Mouse (Mus musculus): ENCODE measurements around the gene Vav3. TPM values are rescaled to one million over a fixed set of nuclear protein-coding genes. Genes with fewer than 3 reads are reported as not detected.

Gene Vav3
- polyA plus RNA-seq, 1 experiment from 2014 or later = 27.7 TPM

DNA sequence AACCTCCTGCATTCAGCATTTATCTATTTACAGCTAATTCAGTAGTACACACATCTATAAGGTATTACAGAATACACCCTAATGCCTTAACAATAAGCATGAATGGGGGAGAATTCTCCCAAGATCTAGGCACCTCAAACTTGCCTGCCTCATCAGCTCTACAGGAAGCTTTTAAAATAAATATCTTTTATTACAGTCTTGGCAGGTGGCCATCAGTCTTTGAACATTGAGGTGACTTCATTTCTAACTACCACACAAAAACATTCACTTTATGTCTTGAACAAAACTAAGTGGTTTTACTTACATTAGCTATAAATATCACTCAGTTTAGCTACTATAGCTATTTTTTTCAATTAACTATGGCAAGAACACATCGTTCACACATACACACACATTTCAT lies 332.5 kb downstream of the Vav3 start:
- H3K4me1 ChIP-seq (ENCODE audit: insufficient read depth, low read length) = no peaks in the 10 kb centered on the region
- no peak overlapping the region for H3K4me3 ChIP-seq (ENCODE audit: low read length)
- H3K4me2 ChIP-seq (replicated peaks; ENCODE audit: low read depth, low read length) = no peak overlapping the region
- H3K27ac ChIP-seq (ENCODE audit: low read length) = no peak overlapping the region
- H3K9ac ChIP-seq (replicated peaks; ENCODE audit: low read length) = no peak overlapping the region
- H3K36me3 ChIP-seq (ENCODE audit: insufficient read depth, low read length) = no peaks in the 10 kb centered on the region
- H3K27me3 ChIP-seq (ENCODE audit: insufficient read depth, low read length) = no peaks in the 10 kb centered on the region
- no peak for ATAC-seq (ENCODE audit: low FRiP score, low TSS enrichment)
- H3K9me3 ChIP-seq (ENCODE audit: low read length) = no peaks in the 10 kb centered on the region
- 66% methylated on average over 1 of the region's 1 CpGs for whole genome bisulfite sequencing

DNA sequence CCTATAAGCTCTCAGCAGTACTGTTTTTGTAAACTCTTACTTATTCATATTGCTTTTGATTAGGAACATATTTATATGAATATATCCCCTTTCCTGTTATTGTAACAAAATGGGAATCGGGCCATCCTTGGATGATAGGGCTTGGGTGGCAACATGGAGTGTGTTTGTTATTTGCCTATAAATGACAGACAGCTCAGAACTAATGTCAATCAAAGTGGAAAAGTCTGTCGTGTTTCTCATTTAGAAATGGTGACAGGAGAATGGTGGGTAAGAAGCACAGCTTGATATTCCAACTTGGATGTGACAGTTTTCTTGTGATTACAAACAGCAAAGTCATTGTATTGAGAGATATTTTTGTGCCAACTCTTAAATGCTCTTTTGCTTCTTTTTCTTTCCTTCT lies 339.8 kb downstream of the Vav3 start:
- Histone ChIP-seq H3K4me3 (ENCODE audit: low read length) (no peak overlapping the region), H3K9me3 (ENCODE audit: low read length) (no peaks in the 10 kb centered on the region), H3K9ac (replicated peaks; ENCODE audit: low read length) (no peak overlapping the region), H3K4me1 (ENCODE audit: insufficient read depth, low read length) (no peaks in the 10 kb centered on the region), H3K4me2 (replicated peaks; ENCODE audit: low read depth, low read length) (no peak overlapping the region), H3K27me3 (ENCODE audit: insufficient read depth, low read length) (no peaks in the 10 kb centered on the region), H3K27ac (ENCODE audit: low read length) (no peak overlapping the region), H3K36me3 (ENCODE audit: insufficient read depth, low read length) (no peaks in the 10 kb centered on the region)
- no peak for ATAC-seq (ENCODE audit: low FRiP score, low TSS enrichment)
- 91% methylated on average over 2 of the region's 2 CpGs for WGBS

DNA sequence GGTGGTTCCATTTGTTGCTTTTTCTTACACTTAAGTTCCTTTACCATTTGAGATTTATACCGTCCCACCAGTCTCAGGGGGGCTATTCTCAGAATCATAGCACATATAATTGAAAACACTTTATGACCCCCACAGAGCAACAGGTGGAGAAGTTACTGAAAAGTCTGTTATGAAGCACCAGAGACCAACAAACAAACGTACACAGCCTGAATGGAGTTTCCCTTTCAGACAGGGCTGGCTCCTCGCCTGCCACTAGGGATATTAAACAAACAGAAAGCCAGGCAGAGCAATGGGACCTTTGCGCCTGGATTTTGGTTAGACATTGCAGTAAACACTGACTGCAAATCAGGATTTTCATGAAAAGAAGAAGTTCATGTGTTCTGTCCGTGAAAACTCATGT lies 341.4 kb downstream of the Vav3 start:
- 73% methylated on average over 5 of the region's 5 CpGs for WGBS
- ATAC-seq (ENCODE audit: low FRiP score, low TSS enrichment) = no peak
- H3K36me3 ChIP-seq (ENCODE audit: insufficient read depth, low read length) = no peaks in the 10 kb centered on the region
- H3K4me3 ChIP-seq (ENCODE audit: low read length) = no peak overlapping the region
- no peak overlapping the region for H3K4me2 ChIP-seq (replicated peaks; ENCODE audit: low read depth, low read length)
- H3K9me3 ChIP-seq (ENCODE audit: low read length) = no peaks in the 10 kb centered on the region
- no peaks in the 10 kb centered on the region for H3K27me3 ChIP-seq (ENCODE audit: insufficient read depth, low read length)
- H3K27ac ChIP-seq (ENCODE audit: low read length) = no peak overlapping the region
- no peaks in the 10 kb centered on the region for H3K4me1 ChIP-seq (ENCODE audit: insufficient read depth, low read length)
- H3K9ac ChIP-seq (replicated peaks; ENCODE audit: low read length) = no peak overlapping the region

DNA sequence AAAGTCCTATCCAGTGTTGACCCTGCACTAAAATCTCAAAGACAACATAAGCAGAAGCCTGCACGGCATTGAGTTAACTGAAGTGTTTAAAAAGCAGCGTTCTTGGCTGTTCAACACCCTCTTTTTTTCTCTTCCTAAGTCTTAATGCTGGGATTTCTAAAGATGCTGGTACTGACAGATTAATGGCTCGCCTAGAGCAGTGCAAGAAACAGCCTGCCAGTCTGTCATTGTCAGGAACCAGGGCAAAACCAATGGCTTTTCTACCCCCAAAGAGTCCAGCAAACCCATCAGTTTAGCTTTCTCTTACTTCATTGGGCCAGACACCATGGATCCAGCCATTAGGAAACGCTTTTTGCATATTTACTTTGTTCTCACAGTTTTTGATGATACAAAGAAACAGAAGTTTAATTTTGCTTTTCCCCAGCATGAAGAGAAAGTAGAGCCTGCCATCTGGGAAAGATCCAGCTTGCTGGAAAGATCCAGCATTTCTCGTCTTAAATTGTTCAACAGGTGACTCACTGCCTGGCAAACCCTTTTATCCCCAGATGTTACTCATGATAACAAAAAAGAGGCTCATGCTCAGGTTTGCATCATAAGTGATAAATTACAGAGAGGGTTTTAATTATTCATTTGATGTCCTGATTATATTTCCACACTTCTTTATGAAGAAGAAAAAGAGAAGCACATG lies 343.3 kb downstream of the Vav3 start:
- WGBS = 67% methylated on average over 5 of the region's 5 CpGs
- H3K36me3 ChIP-seq (ENCODE audit: insufficient read depth, low read length) = no peaks in the 10 kb centered on the region
- no peaks in the 10 kb centered on the region for H3K9me3 ChIP-seq (ENCODE audit: low read length)
- no peak for ATAC-seq (ENCODE audit: low FRiP score, low TSS enrichment)
- no peaks in the 10 kb centered on the region for H3K4me1 ChIP-seq (ENCODE audit: insufficient read depth, low read length)
- H3K27me3 ChIP-seq (ENCODE audit: insufficient read depth, low read length) = no peaks in the 10 kb centered on the region
- no peak overlapping the region for H3K4me3 ChIP-seq (ENCODE audit: low read length)
- H3K27ac ChIP-seq (ENCODE audit: low read length) = no peak overlapping the region
- no peak overlapping the region for H3K9ac ChIP-seq (replicated peaks; ENCODE audit: low read length)
- H3K4me2 ChIP-seq (replicated peaks; ENCODE audit: low read depth, low read length) = no peak overlapping the region

- Histone ChIP-seq H3K9ac (replicated peaks; ENCODE audit: low read length) (no peak overlapping the region), H3K36me3 (ENCODE audit: insufficient read depth, low read length) (no peaks in the 10 kb centered on the region), H3K27me3 (ENCODE audit: insufficient read depth, low read length) (no peaks in the 10 kb centered on the region), H3K4me3 (ENCODE audit: low read length) (no peak overlapping the region), H3K27ac (ENCODE audit: low read length) (no peak overlapping the region), H3K4me1 (ENCODE audit: insufficient read depth, low read length) (no peaks in the 10 kb centered on the region), H3K4me2 (replicated peaks; ENCODE audit: low read depth, low read length) (no peak overlapping the region), H3K9me3 (ENCODE audit: low read length) (no peaks in the 10 kb centered on the region)
- no peak for ATAC-seq (ENCODE audit: low FRiP score, low TSS enrichment)
- 52% methylated on average over 2 of the region's 2 CpGs for WGBS
Measured at GRCm38 (mm10) chr3:109690566-109690965, 350.1 kb downstream of the Vav3 start.

DNA sequence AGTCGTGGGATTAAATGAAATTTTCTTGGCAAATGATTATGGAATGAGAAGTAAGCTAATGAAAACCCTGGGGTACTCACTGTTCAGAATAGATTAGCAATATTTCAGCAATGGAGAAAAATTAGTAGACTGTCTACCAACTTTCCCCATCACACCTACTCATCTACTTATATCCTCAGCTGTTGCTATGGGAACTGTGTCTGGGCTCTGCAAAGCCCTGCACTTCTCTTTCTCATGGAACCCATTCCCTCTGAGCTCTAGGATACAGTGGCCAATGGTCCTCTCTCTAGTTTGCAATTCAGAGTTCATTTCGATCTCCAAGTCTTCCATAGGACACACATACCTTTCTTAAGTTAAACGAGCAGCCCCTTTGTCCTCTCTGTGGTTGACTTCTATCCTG lies 352.2 kb downstream of the Vav3 start:
- Histone ChIP-seq H3K27me3 (ENCODE audit: insufficient read depth, low read length) (no peaks in the 10 kb centered on the region), H3K36me3 (ENCODE audit: insufficient read depth, low read length) (no peaks in the 10 kb centered on the region), H3K4me3 (ENCODE audit: low read length) (no peak overlapping the region), H3K9me3 (ENCODE audit: low read length) (no peaks in the 10 kb centered on the region), H3K4me1 (ENCODE audit: insufficient read depth, low read length) (no peaks in the 10 kb centered on the region), H3K4me2 (replicated peaks; ENCODE audit: low read depth, low read length) (no peak overlapping the region), H3K9ac (replicated peaks; ENCODE audit: low read length) (no peak overlapping the region), H3K27ac (ENCODE audit: low read length) (no peak overlapping the region)
- no peak for ATAC-seq (ENCODE audit: low FRiP score, low TSS enrichment)
- 92% methylated on average over 3 of the region's 3 CpGs for whole genome bisulfite sequencing

GRCm38 (mm10) chr3:109701301-109701700 lies 360.8 kb downstream of the Vav3 start:
- ATAC-seq (ENCODE audit: low FRiP score, low TSS enrichment) = no peak
- H3K4me2 ChIP-seq (replicated peaks; ENCODE audit: low read depth, low read length) = no peak overlapping the region
- no peaks in the 10 kb centered on the region for H3K9me3 ChIP-seq (ENCODE audit: low read length)
- H3K36me3 ChIP-seq (ENCODE audit: insufficient read depth, low read length) = no peaks in the 10 kb centered on the region
- no peak overlapping the region for H3K9ac ChIP-seq (replicated peaks; ENCODE audit: low read length)
- WGBS = 53% methylated on average over 1 of the region's 1 CpGs
- no peaks in the 10 kb centered on the region for H3K27me3 ChIP-seq (ENCODE audit: insufficient read depth, low read length)
- no peak overlapping the region for H3K27ac ChIP-seq (ENCODE audit: low read length)
- H3K4me3 ChIP-seq (ENCODE audit: low read length) = no peak overlapping the region
- no peaks in the 10 kb centered on the region for H3K4me1 ChIP-seq (ENCODE audit: insufficient read depth, low read length)

- Histone ChIP-seq H3K9ac (replicated peaks; ENCODE audit: low read length) (no peak overlapping the region), H3K4me2 (replicated peaks; ENCODE audit: low read depth, low read length) (no peak overlapping the region), H3K27me3 (ENCODE audit: insufficient read depth, low read length) (no peaks in the 10 kb centered on the region), H3K27ac (ENCODE audit: low read length) (no peak overlapping the region), H3K36me3 (ENCODE audit: insufficient read depth, low read length) (no peaks in the 10 kb centered on the region), H3K4me3 (ENCODE audit: low read length) (no peak overlapping the region), H3K9me3 (ENCODE audit: low read length) (no peaks in the 10 kb centered on the region), H3K4me1 (ENCODE audit: insufficient read depth, low read length) (no peaks in the 10 kb centered on the region)
- WGBS = 86% methylated on average over 2 of the region's 2 CpGs
- no peak for ATAC-seq (ENCODE audit: low FRiP score, low TSS enrichment)
Measured at GRCm38 (mm10) chr3:109707786-109708460, 367.5 kb downstream of the Vav3 start.

GRCm38 (mm10) chr3:109711751-109712150 lies 371.3 kb downstream of the Vav3 start:
- Histone ChIP-seq H3K4me3 (ENCODE audit: low read length) (no peak overlapping the region), H3K27ac (ENCODE audit: low read length) (no peak overlapping the region), H3K9ac (replicated peaks; ENCODE audit: low read length) (no peak overlapping the region), H3K36me3 (ENCODE audit: insufficient read depth, low read length) (no peaks in the 10 kb centered on the region), H3K4me2 (replicated peaks; ENCODE audit: low read depth, low read length) (no peak overlapping the region), H3K9me3 (ENCODE audit: low read length) (no peaks in the 10 kb centered on the region), H3K27me3 (ENCODE audit: insufficient read depth, low read length) (no peaks in the 10 kb centered on the region), H3K4me1 (ENCODE audit: insufficient read depth, low read length) (no peaks in the 10 kb centered on the region)
- 84% methylated on average over 7 of the region's 7 CpGs for WGBS
- no peak for ATAC-seq (ENCODE audit: low FRiP score, low TSS enrichment)

GRCm38 (mm10) chr3:109714476-109714875 lies 374.0 kb downstream of the Vav3 start:
- ATAC-seq (ENCODE audit: low FRiP score, low TSS enrichment) = no peak
- no peaks in the 10 kb centered on the region for H3K9me3 ChIP-seq (ENCODE audit: low read length)
- H3K9ac ChIP-seq (replicated peaks; ENCODE audit: low read length) = no peak overlapping the region
- no peak overlapping the region for H3K4me3 ChIP-seq (ENCODE audit: low read length)
- H3K4me2 ChIP-seq (replicated peaks; ENCODE audit: low read depth, low read length) = no peak overlapping the region
- no peaks in the 10 kb centered on the region for H3K36me3 ChIP-seq (ENCODE audit: insufficient read depth, low read length)
- H3K27me3 ChIP-seq (ENCODE audit: insufficient read depth, low read length) = no peaks in the 10 kb centered on the region
- H3K4me1 ChIP-seq (ENCODE audit: insufficient read depth, low read length) = no peaks in the 10 kb centered on the region
- no peak overlapping the region for H3K27ac ChIP-seq (ENCODE audit: low read length)

Data from kidney, embryonic 16.5 days (tissue).